Mouse (Mus musculus) megakaryocyte-erythroid progenitor cell, adult 5-6 weeks (primary cell): ENCODE data around the gene Mtrr. TPM values are rescaled to one million over a fixed set of nuclear protein-coding genes. Genes with fewer than 3 reads are reported as not detected.

Experiments
- ATAC-seq: replicated peaks from 2 replicates; pipeline ENCODE4 v1.8.0; 2016; ENCODE audit warnings: mild to moderate bottlenecking, inconsistent platforms; ENCODE audit not compliant: severe bottlenecking, poor library complexity, low FRiP score, low TSS enrichment
- total RNA-seq, 2 experiments: library from RNA; stranded (forward) in 1 of 2; stranded (reverse) in 1 of 2; fragments of 200-1000, 215-1000 nt in 1 of 2; fragments of >200 nt in 1 of 2; fragmentation: Nextera tagmentation in 1 of 2; gene quantifications; 2 replicates each; pipeline ENCODE4 v1.2.3; 2014 to 2017

Mtrr gene
- total RNA-seq (2014; fragmentation: Nextera tagmentation) (30.7 and 31.3 TPM in 2 replicates), total RNA-seq (2017) (25.6 and 29.9 TPM in 2 replicates)

- peak; percentile 96 for ATAC-seq
Observed at GRCm38 (mm10) chr13:68581747-68582516, at the start of gene Mtrr, which contains the start of gene Fastkd3. Mtrr (minus strand) TSS chr13:68582149. Fastkd3 (plus strand) TSS chr13:68582234.

GRCm38 (mm10) chr13:68627041-68627440 is 45.1 kb upstream of the Mtrr start:
- no peak for ATAC-seq

GRCm38 (mm10) chr13:68622792-68623191 is 40.8 kb upstream of the Mtrr start:
- no peak for ATAC-seq

- no peak for ATAC-seq
Observed at GRCm38 (mm10) chr13:68607652-68608405, 25.9 kb upstream of the Mtrr start.

GRCm38 (mm10) chr13:68605689-68606126 is 23.8 kb upstream of the Mtrr start:
- peak; percentile 82 for ATAC-seq

GRCm38 (mm10) chr13:68603085-68603484 is 21.1 kb upstream of the Mtrr start:
- ATAC-seq, result no peak

GRCm38 (mm10) chr13:68601184-68601583 is 19.2 kb upstream of the Mtrr start:
- ATAC-seq, result no peak

- no peak for ATAC-seq
Observed at GRCm38 (mm10) chr13:68598953-68599352, 17.0 kb upstream of the Mtrr start.

- peak; percentile 81 for ATAC-seq
Observed at GRCm38 (mm10) chr13:68597667-68598066, 15.7 kb upstream of the Mtrr start.

- no peak for ATAC-seq
Observed at GRCm38 (mm10) chr13:68597199-68597598, 15.2 kb upstream of the Mtrr start, which contains the start of gene 1700001L19Rik. 1700001L19Rik (plus strand) TSS chr13:68597421.

- no peak for ATAC-seq
Observed at GRCm38 (mm10) chr13:68593797-68594196, 11.8 kb upstream of the Mtrr start.

GRCm38 (mm10) chr13:68588352-68588751 is 6.4 kb upstream of the Mtrr start:
- no peak for ATAC-seq

GRCm38 (mm10) chr13:68585441-68585840 is 3.5 kb upstream of the Mtrr start:
- no peak for ATAC-seq

- ATAC-seq, result no peak
Observed at GRCm38 (mm10) chr13:68583961-68584360, 2.0 kb upstream of the Mtrr start.

- peak; percentile 26 for ATAC-seq
Observed at GRCm38 (mm10) chr13:68582517-68582780, 500 bp upstream of the Mtrr start.

- ATAC-seq, result peak; percentile 2; the same call in 1 of the 2 replicates
Observed at GRCm38 (mm10) chr13:68581086-68581740, 736 bp downstream of the Mtrr start.

- no peak for ATAC-seq
Observed at GRCm38 (mm10) chr13:68577945-68578344, 4.0 kb downstream of the Mtrr start.

GRCm38 (mm10) chr13:68574398-68574797 is 7.6 kb downstream of the Mtrr start:
- ATAC-seq, result no peak

GRCm38 (mm10) chr13:68572966-68573913 is 8.7 kb downstream of the Mtrr start:
- no peak for ATAC-seq
